Mouse (Mus musculus) retina, postnatal 1 day (tissue): ENCODE measurements around the gene Prmt7.
A peak's percentile ranks its signal among the peaks of the same experiment; 100 is the strongest.

Source experiments
- DNase-seq: peaks from one replicate; pipeline ENCODE4 v3.0.0-alpha.2; 2012

The Prmt7 gene

GRCm38 (mm10) chr8:106292484-106293396 is 82.0 kb downstream of the Prmt7 start:
- DNase-seq: no peak

- DNase-seq: no peak
Measured at GRCm38 (mm10) chr8:106298261-106298660, 87.5 kb downstream of the Prmt7 start.

GRCm38 (mm10) chr8:106298846-106299245 is 88.1 kb downstream of the Prmt7 start:
- no peak for DNase-seq

- no peak for DNase-seq
Measured at GRCm38 (mm10) chr8:106299686-106300085, 89.0 kb downstream of the Prmt7 start.

- peak; percentile 59 for DNase-seq
Measured at GRCm38 (mm10) chr8:106300739-106301715, 90.3 kb downstream of the Prmt7 start.
